Mouse (Mus musculus): ENCODE results near the gene Rd3l. TPM values are rescaled to one million over a fixed set of nuclear protein-coding genes. Genes with fewer than 3 reads are reported as not detected.
"Not testable (repeated sequence)": the region's sequence is repeated elsewhere in the genome, so short reads cannot be mapped to it uniquely, and the experiment has no call there.

Gene Rd3l
- polyA plus RNA-seq, 1 experiment, result not detected

- Histone ChIP-seq H3K4me3 (ENCODE audit: control insufficient read depth, low read depth, low read length) (peak overlapping the region; percentile 39), H3K27me3 (ENCODE audit: control insufficient read depth, insufficient read depth, low read length) (no peaks in the 10 kb centered on the region), H3K27ac (ENCODE audit: control insufficient read depth, insufficient read depth, low read depth, low read length) (peak overlapping the region; percentile 31; the same call in 1 of the 2 replicates), H3K36me3 (ENCODE audit: control insufficient read depth, insufficient read depth, low read length) (no peaks in the 10 kb centered on the region), H3K4me1 (ENCODE audit: control insufficient read depth, insufficient read depth, low read length) (peaks cover 12% of the 10 kb centered on the region)
- TF ChIP-seq CTCF (IDR thresholded peaks at IDR 0.05; ENCODE audit: control insufficient read depth, insufficient read depth, insufficient replicate concordance, low read depth, low read length) (peak; percentile 56; the same call in 1 of the 2 replicates), POLR2A (IDR thresholded peaks at IDR 0.05; ENCODE audit: control insufficient read depth, low read depth, low read length) (no peak)
These were observed 34.4 kb downstream of the Rd3l start for GRCm38 (mm10) chr12:111946716-111947115.

DNA sequence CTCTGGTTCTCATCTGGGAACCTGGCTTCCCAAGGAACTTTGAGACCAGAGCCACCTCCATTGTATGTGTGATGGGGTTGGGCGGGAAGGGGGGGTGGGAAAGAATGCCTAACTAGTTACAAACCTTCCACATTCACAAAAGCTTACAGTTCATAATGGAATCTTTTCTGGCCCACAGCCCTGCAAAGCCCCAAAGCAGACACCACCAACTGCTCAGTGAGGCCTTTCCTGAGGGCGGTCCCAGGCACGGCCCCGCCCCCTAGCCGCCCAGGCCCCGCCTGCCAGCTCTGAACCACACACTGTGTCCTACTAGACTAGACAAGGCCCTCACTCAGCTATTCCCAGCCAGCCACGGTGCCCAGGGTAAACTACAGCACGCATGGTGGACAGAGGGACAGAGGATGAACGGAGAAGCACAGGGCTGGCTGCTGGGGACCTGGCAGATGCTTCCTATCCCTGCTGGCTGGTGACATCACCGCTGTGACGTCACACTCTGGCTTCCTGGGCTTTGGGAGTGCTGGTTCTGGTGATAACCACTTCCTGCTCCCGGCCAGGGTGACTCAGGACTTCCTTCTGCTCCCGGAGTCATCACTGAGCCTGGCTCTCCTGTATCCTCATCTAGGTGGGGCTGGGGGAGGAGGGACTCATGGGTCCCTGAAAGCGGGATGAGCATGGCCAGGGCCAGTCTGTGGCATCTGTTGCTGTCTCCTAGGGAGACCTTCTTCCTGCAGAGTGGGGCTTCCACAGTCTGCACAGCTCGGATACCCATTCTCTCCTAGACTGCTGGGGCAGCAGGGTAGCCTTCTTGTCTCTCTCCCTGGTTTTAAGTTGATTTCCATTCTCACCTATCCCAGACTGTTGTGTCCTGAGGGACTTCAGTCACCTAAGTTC is 35.1 kb downstream of the Rd3l start:
- peak overlapping the region; percentile 31 for H3K27ac ChIP-seq (ENCODE audit: control insufficient read depth, insufficient read depth, low read depth, low read length)
- not testable (repeated sequence) for H3K27me3 ChIP-seq (ENCODE audit: control insufficient read depth, insufficient read depth, low read length); H3K36me3 ChIP-seq (ENCODE audit: control insufficient read depth, insufficient read depth, low read length)
- H3K4me3 ChIP-seq (ENCODE audit: control insufficient read depth, low read depth, low read length), result peak overlapping the region; percentile 39; the same call in 1 of the 2 replicates
- H3K4me1 ChIP-seq (ENCODE audit: control insufficient read depth, insufficient read depth, low read length), result peaks cover 12% of the 10 kb centered on the region

- Histone ChIP-seq H3K4me1 (ENCODE audit: control insufficient read depth, insufficient read depth, low read length) (peaks cover 12% of the 10 kb centered on the region), H3K27me3 (ENCODE audit: control insufficient read depth, insufficient read depth, low read length) (no peaks in the 10 kb centered on the region), H3K27ac (ENCODE audit: control insufficient read depth, insufficient read depth, low read depth, low read length) (peak overlapping the region; percentile 47), H3K36me3 (ENCODE audit: control insufficient read depth, insufficient read depth, low read length) (no peaks in the 10 kb centered on the region), H3K4me3 (ENCODE audit: control insufficient read depth, low read depth, low read length) (peak overlapping the region; percentile 1)
- TF ChIP-seq POLR2A (IDR thresholded peaks at IDR 0.05; ENCODE audit: control insufficient read depth, low read depth, low read length) (no peak; the same call in 1 of the 2 replicates), CTCF (IDR thresholded peaks at IDR 0.05; ENCODE audit: control insufficient read depth, insufficient read depth, insufficient replicate concordance, low read depth, low read length) (no peak)
These were observed 36.0 kb downstream of the Rd3l start for GRCm38 (mm10) chr12:111945115-111945514.

DNA sequence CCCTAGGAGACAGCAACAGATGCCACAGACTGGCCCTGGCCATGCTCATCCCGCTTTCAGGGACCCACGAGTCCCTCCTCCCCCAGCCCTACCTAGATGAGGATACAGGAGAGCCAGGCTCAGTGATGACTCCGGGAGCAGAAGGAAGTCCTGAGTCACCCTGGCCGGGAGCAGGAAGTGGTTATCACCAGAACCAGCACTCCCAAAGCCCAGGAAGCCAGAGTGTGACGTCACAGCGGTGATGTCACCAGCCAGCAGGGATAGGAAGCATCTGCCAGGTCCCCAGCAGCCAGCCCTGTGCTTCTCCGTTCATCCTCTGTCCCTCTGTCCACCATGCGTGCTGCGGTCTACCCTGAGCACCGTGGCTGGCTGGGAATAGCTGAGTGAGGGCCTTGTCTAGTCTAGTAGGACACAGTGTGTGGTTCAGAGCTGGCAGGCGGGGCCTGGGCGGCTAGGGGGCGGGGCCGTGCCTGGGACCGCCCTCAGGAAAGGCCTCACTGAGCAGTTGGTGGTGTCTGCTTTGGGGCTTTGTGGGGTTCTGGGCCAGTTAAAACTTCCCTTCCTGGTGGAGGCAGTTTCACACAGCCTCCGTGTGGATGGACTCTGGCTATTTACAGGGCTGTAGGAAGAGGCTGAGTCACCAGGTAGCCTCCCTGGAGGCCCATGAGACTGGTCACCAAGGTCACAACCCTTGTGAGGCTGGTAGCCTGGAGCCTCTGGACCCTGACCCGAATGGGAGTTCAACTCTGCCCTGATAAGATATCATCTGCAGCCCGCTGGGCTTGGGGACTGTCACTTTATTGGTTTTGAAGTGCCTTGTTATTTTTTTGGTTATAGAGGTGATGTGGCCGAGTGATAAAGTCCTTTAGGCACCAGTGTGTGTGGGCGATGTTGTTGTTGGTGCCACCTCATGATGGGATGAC is 36.8 kb downstream of the Rd3l start:
- H3K4me3 ChIP-seq (ENCODE audit: control insufficient read depth, low read depth, low read length); H3K36me3 ChIP-seq (ENCODE audit: control insufficient read depth, insufficient read depth, low read length); H3K27me3 ChIP-seq (ENCODE audit: control insufficient read depth, insufficient read depth, low read length): not testable (repeated sequence)
- Histone ChIP-seq H3K4me1 (ENCODE audit: control insufficient read depth, insufficient read depth, low read length) (peaks cover 12% of the 10 kb centered on the region), H3K27ac (ENCODE audit: control insufficient read depth, insufficient read depth, low read depth, low read length) (peak overlapping the region; percentile 27; the same call in 1 of the 2 replicates)

DNA sequence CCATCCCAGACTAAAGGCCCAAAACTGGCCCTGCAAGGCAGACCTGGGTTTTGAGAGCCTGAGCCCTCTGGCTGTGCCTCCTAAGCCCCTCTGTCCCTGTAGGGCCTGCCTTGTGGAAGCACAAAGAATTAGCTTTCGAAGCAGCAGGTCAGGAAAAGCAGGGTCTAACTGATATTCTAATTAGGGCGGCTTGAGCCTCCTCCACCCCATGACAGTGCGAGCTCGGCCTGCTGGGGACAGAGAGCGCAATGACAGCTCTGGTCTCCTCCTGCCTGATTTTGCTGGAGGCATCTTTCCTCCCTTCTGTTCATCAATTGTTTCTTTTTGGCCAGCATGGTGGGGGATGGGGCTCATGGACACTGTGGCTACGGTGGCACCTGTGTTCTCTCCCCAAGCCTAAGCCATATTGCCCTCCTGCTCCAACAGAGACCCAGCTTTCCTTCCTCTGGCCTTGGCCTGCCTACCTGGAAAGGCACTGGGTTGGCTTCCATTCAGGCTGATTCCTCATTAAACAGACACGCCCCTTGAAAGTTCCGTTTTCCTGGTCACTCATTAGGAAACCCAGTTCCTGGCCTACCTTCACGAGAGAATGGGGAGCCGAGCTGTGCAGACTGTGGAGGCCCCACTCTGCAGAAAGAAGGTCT is 37.6 kb downstream of the Rd3l start:
- TF ChIP-seq CTCF (IDR thresholded peaks at IDR 0.05; ENCODE audit: control insufficient read depth, insufficient read depth, insufficient replicate concordance, low read depth, low read length) (no peak), POLR2A (IDR thresholded peaks at IDR 0.05; ENCODE audit: control insufficient read depth, low read depth, low read length) (no peak)
- Histone ChIP-seq H3K4me3 (ENCODE audit: control insufficient read depth, low read depth, low read length) (peak overlapping the region; percentile 20), H3K27ac (ENCODE audit: control insufficient read depth, insufficient read depth, low read depth, low read length) (peak overlapping the region; percentile 4; the same call in 1 of the 2 replicates), H3K4me1 (ENCODE audit: control insufficient read depth, insufficient read depth, low read length) (peaks cover 12% of the 10 kb centered on the region), H3K36me3 (ENCODE audit: control insufficient read depth, insufficient read depth, low read length) (no peaks in the 10 kb centered on the region), H3K27me3 (ENCODE audit: control insufficient read depth, insufficient read depth, low read length) (no peaks in the 10 kb centered on the region)

DNA sequence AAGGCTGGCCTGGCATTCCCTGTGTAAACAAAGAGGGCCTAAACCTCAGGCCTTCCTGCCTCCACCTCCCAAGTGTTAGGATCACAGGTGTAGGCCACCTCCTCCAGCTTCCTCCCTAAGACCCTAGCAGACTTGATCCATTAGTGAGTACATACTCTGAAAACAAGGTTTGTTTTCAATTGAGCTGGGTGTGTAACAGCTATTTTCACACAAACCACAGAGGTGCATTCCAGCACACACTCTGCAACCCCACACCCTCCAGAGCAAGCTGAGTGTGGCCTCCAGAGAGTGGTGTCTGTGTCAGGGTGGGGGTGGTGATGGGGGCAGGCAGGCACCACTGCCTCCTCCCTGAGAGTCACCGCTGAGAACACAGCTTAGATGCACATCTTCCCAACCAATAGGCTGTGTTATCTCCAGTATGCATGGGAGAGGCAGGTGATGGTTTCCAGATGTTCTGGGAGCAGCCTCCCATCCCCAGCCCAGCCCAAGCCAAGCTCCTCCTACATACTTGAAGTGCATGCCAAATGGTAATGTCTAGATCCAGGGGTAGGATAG is 42.4 kb downstream of the Rd3l start:
- Histone ChIP-seq H3K27ac (ENCODE audit: control insufficient read depth, insufficient read depth, low read depth, low read length) (no peak overlapping the region), H3K27me3 (ENCODE audit: control insufficient read depth, insufficient read depth, low read length) (no peaks in the 10 kb centered on the region), H3K36me3 (ENCODE audit: control insufficient read depth, insufficient read depth, low read length) (no peaks in the 10 kb centered on the region), H3K4me3 (ENCODE audit: control insufficient read depth, low read depth, low read length) (no peak overlapping the region), H3K4me1 (ENCODE audit: control insufficient read depth, insufficient read depth, low read length) (peaks cover 7% of the 10 kb centered on the region; the same call in 1 of the 2 replicates)
- TF ChIP-seq CTCF (IDR thresholded peaks at IDR 0.05; ENCODE audit: control insufficient read depth, insufficient read depth, insufficient replicate concordance, low read depth, low read length) (no peak), POLR2A (IDR thresholded peaks at IDR 0.05; ENCODE audit: control insufficient read depth, low read depth, low read length) (no peak)
